In genomic region chr12:67153077-67153476, GRCm38 (mm10) we compare ENCODE assay signal across 21 mouse cellular contexts.
DNase-seq lines count a peak whose midpoint lies in the region; ATAC-seq and TF ChIP-seq lines count a peak whose summit lies in the region.
"Had no signal": no experiment of that assay in that cellular context is flagged by ENCODE, and none has a peak within 500 bp of the region (broad histone marks: within the 10 kb centered on the region; RNA-seq: fewer than 3 reads in every experiment).

No protein-coding gene starts in this region.

- 58% methylated on average over 3 of the region's 3 CpGs for whole genome bisulfite sequencing in embryonic facial prominence, embryonic 11.5 days
- 65% methylated on average over 3 of the region's 3 CpGs for WGBS in embryonic facial prominence, embryonic 10.5 days
- 58% methylated on average over 3 of the region's 3 CpGs for WGBS in hindbrain, embryonic 15.5 days
- 52% methylated on average over 3 of the region's 3 CpGs for WGBS in hindbrain, postnatal 0 days
- 58% methylated on average over 3 of the region's 3 CpGs for WGBS in hindbrain, embryonic 16.5 days
- 63% methylated on average over 3 of the region's 3 CpGs for WGBS in hindbrain, embryonic 14.5 days

- no peaks in the 10 kb centered on the region for H3K9me3 ChIP-seq in embryonic facial prominence, embryonic 11.5 days (replicated peaks; ENCODE audit: control insufficient read depth, low read length)
- no peaks in the 10 kb centered on the region for H3K9me3 ChIP-seq in embryonic facial prominence, embryonic 10.5 days
- H3K9me3 ChIP-seq in hindbrain, embryonic 15.5 days: no peaks in the 10 kb centered on the region
- H3K9me3 ChIP-seq in hindbrain, postnatal 0 days (ENCODE audit: low read length): no peaks in the 10 kb centered on the region
- H3K9me3 ChIP-seq in hindbrain, embryonic 16.5 days (ENCODE audit: control insufficient read depth, low read length): no peaks in the 10 kb centered on the region
- H3K9me3 ChIP-seq in hindbrain, embryonic 14.5 days (ENCODE audit: control insufficient read depth, low read length): no peaks in the 10 kb centered on the region

- 0 out of 2 replicates have a peak, but pooled peaks have one; percentile 52 for ATAC-seq in embryonic facial prominence, embryonic 11.5 days (replicated peaks; ENCODE audit: insufficient number of reproducible peaks, low FRiP score, low TSS enrichment, low read depth)
- peak; percentile 66; the same call in 1 of the 2 replicates for ATAC-seq in hindbrain, embryonic 15.5 days (ENCODE audit: low FRiP score, low read depth)
- no peak for ATAC-seq in hindbrain, postnatal 0 days
- 0 out of 2 replicates have a peak, but pooled peaks have one; percentile 20 for ATAC-seq in hindbrain, embryonic 16.5 days
- ATAC-seq in hindbrain, embryonic 14.5 days (ENCODE audit: low FRiP score): no peak
- ATAC-seq: activated CD4-positive, CD25-positive, alpha-beta regulatory T cell, adult 4 months; CD4-positive, CD25-positive, alpha-beta regulatory T cell, adult 4 months; Patski had no signal

- no peaks in the 10 kb centered on the region for H3K4me1 ChIP-seq in embryonic facial prominence, embryonic 11.5 days (ENCODE audit: control insufficient read depth, insufficient read depth, low read length)
- no peaks in the 10 kb centered on the region for H3K4me1 ChIP-seq in embryonic facial prominence, embryonic 10.5 days
- no peaks in the 10 kb centered on the region for H3K4me1 ChIP-seq in hindbrain, embryonic 15.5 days (replicated peaks)
- no peaks in the 10 kb centered on the region for H3K4me1 ChIP-seq in hindbrain, postnatal 0 days (ENCODE audit: insufficient read depth, low read length)
- H3K4me1 ChIP-seq in hindbrain, embryonic 16.5 days (ENCODE audit: control insufficient read depth, insufficient read depth, low read depth, low read length): no peaks in the 10 kb centered on the region
- no peaks in the 10 kb centered on the region for H3K4me1 ChIP-seq in hindbrain, embryonic 14.5 days (replicated peaks; ENCODE audit: control insufficient read depth, insufficient read depth, low read length)

- no peak for TF ChIP-seq CTCF in hindbrain, postnatal 0 days (IDR thresholded peaks at IDR 0.05; ENCODE audit: low read depth)

- DNase-seq in embryonic facial prominence, embryonic 11.5 days (ENCODE audit: low spot score): no peak
- DNase-seq in embryonic facial prominence, embryonic 10.5 days (ENCODE audit: low spot score): no peak
- DNase-seq in hindbrain, postnatal 0 days (ENCODE audit: low spot score): no peak
- DNase-seq in hindbrain, embryonic 14.5 days (ENCODE audit: low spot score): no peak
- DNase-seq: adrenal gland, adult 2 months; adrenal gland, adult 8-10 months; adrenal gland, postnatal 10 days; adrenal gland, postnatal 14 days; adrenal gland, postnatal 25 days; adrenal gland, postnatal 36 days; B cell, adult 2 months; cerebellum, adult 11 months; cerebellum, adult 11-12 months; cerebellum, adult 18-20 months had no signal

- H3K27me3 ChIP-seq in embryonic facial prominence, embryonic 11.5 days (ENCODE audit: control insufficient read depth, insufficient read depth, low read length): no peaks in the 10 kb centered on the region
- H3K27me3 ChIP-seq in embryonic facial prominence, embryonic 10.5 days (replicated peaks; ENCODE audit: low read depth, poor library complexity, severe bottlenecking): no peaks in the 10 kb centered on the region
- no peaks in the 10 kb centered on the region for H3K27me3 ChIP-seq in hindbrain, embryonic 15.5 days
- no peaks in the 10 kb centered on the region for H3K27me3 ChIP-seq in hindbrain, postnatal 0 days (ENCODE audit: insufficient read depth, low read length)
- no peaks in the 10 kb centered on the region for H3K27me3 ChIP-seq in hindbrain, embryonic 16.5 days (replicated peaks; ENCODE audit: control insufficient read depth, insufficient read depth, low read length)
- H3K27me3 ChIP-seq in hindbrain, embryonic 14.5 days (ENCODE audit: control insufficient read depth, insufficient read depth, low read length): no peaks in the 10 kb centered on the region
- H3K27me3 ChIP-seq: CH12.LX, Patski had no signal

- H3K27ac ChIP-seq in embryonic facial prominence, embryonic 11.5 days (replicated peaks; ENCODE audit: low read depth, low read length): no peak overlapping the region
- no peak overlapping the region for H3K27ac ChIP-seq in embryonic facial prominence, embryonic 10.5 days (replicated peaks)
- H3K27ac ChIP-seq in hindbrain, embryonic 15.5 days (replicated peaks): no peak overlapping the region
- H3K27ac ChIP-seq in hindbrain, postnatal 0 days: no peak overlapping the region
- no peak overlapping the region for H3K27ac ChIP-seq in hindbrain, embryonic 16.5 days (ENCODE audit: low read depth, low read length)
- H3K27ac ChIP-seq in hindbrain, embryonic 14.5 days: no peak overlapping the region

- no peaks in the 10 kb centered on the region for H3K36me3 ChIP-seq in embryonic facial prominence, embryonic 11.5 days (replicated peaks; ENCODE audit: control insufficient read depth, insufficient read depth, low read depth, low read length)
- no peaks in the 10 kb centered on the region for H3K36me3 ChIP-seq in embryonic facial prominence, embryonic 10.5 days (replicated peaks)
- no peaks in the 10 kb centered on the region for H3K36me3 ChIP-seq in hindbrain, embryonic 15.5 days
- no peaks in the 10 kb centered on the region for H3K36me3 ChIP-seq in hindbrain, postnatal 0 days (ENCODE audit: insufficient read depth, low read length)
- H3K36me3 ChIP-seq in hindbrain, embryonic 16.5 days (ENCODE audit: control insufficient read depth, insufficient read depth, low read length): no peaks in the 10 kb centered on the region
- H3K36me3 ChIP-seq in hindbrain, embryonic 14.5 days (replicated peaks; ENCODE audit: control insufficient read depth, insufficient read depth): no peaks in the 10 kb centered on the region
- H3K36me3 ChIP-seq: G1E had no signal

- no peak overlapping the region for H3K4me2 ChIP-seq in embryonic facial prominence, embryonic 11.5 days (ENCODE audit: low read depth, low read length)
- H3K4me2 ChIP-seq in hindbrain, embryonic 15.5 days: no peak overlapping the region
- no peak overlapping the region for H3K4me2 ChIP-seq in hindbrain, postnatal 0 days (ENCODE audit: low read depth, low read length)
- no peak overlapping the region for H3K4me2 ChIP-seq in hindbrain, embryonic 16.5 days (ENCODE audit: low read length)
- H3K4me2 ChIP-seq in hindbrain, embryonic 14.5 days (replicated peaks): no peak overlapping the region

- no peak overlapping the region for H3K9ac ChIP-seq in embryonic facial prominence, embryonic 11.5 days (replicated peaks; ENCODE audit: low read length)
- no peak overlapping the region for H3K9ac ChIP-seq in hindbrain, embryonic 15.5 days
- no peak overlapping the region for H3K9ac ChIP-seq in hindbrain, postnatal 0 days (replicated peaks; ENCODE audit: low read length)
- no peak overlapping the region for H3K9ac ChIP-seq in hindbrain, embryonic 16.5 days (ENCODE audit: low read depth, low read length)
- no peak overlapping the region for H3K9ac ChIP-seq in hindbrain, embryonic 14.5 days

- H3K4me3 ChIP-seq in embryonic facial prominence, embryonic 11.5 days (ENCODE audit: low read depth, low read length): no peak overlapping the region
- H3K4me3 ChIP-seq in embryonic facial prominence, embryonic 10.5 days: no peak overlapping the region
- no peak overlapping the region for H3K4me3 ChIP-seq in hindbrain, embryonic 15.5 days
- no peak overlapping the region for H3K4me3 ChIP-seq in hindbrain, postnatal 0 days (ENCODE audit: low read length)
- no peak overlapping the region for H3K4me3 ChIP-seq in hindbrain, embryonic 16.5 days (ENCODE audit: low read length)
- H3K4me3 ChIP-seq in hindbrain, embryonic 14.5 days (replicated peaks; ENCODE audit: low read length): no peak overlapping the region

Comparison
In these comparisons a context has a peak if more than half of its experiments do, and no peak if none do; other contexts are left out.
1. ATAC-seq: peak in embryonic facial prominence, embryonic 11.5 days (single experiment), hindbrain, embryonic 15.5 days (single experiment) and hindbrain, embryonic 16.5 days (single experiment); none in hindbrain, postnatal 0 days (single experiment) and hindbrain, embryonic 14.5 days (single experiment).